Mouse (Mus musculus) limb, embryonic 13.5 days (tissue): Measurements from ENCODE around the gene Marveld1. TPM values are rescaled to one million over a fixed set of nuclear protein-coding genes. Genes with fewer than 3 reads are reported as not detected.

Experiments used
- ATAC-seq: fragments of 200-750 bp; cut with Nextera tagmentation; 2 replicates; pipeline ENCODE4 v1.8.0; 2017; ENCODE audit warnings: low read depth, moderate number of reproducible peaks, moderate TSS enrichment; ENCODE audit not compliant: low FRiP score
- H3K27ac ChIP-seq: fragments of 300-500 bp; sonication (generic); 2 replicates; pipeline ENCODE4 v1.5.1; 2015; ENCODE audit warnings: inconsistent platforms, mild to moderate bottlenecking, moderate library complexity
- H3K27me3 ChIP-seq: fragments of 300-500 bp; sonication (generic); 2 replicates; pipeline ENCODE4 v1.6.1; 2015; ENCODE audit warnings: mild to moderate bottlenecking, inconsistent platforms
- H3K36me3 ChIP-seq: fragments of 300-500 bp; sonication (generic); 2 replicates; pipeline ENCODE4 v1.6.1; 2015; ENCODE audit warnings: inconsistent platforms, mild to moderate bottlenecking, moderate library complexity
- H3K4me1 ChIP-seq: fragments of 300-500 bp; sonication (generic); 2 replicates; pipeline ENCODE4 v1.6.1; 2015; ENCODE audit warnings: inconsistent platforms
- H3K4me2 ChIP-seq: fragments of 300-500 bp; sonication (generic); replicated peaks from 2 replicates; pipeline ENCODE4 v1.6.1; 2015; ENCODE audit warnings: inconsistent platforms, mild to moderate bottlenecking, moderate library complexity
- H3K4me3 ChIP-seq: fragments of 300-500 bp; sonication (generic); 2 replicates; pipeline ENCODE4 v1.5.1; 2015; ENCODE audit warnings: moderate library complexity, mild to moderate bottlenecking, inconsistent platforms
- H3K9ac ChIP-seq: fragments of 300-500 bp; sonication (generic); 2 replicates; pipeline ENCODE4 v1.6.1; 2015; ENCODE audit warnings: mild to moderate bottlenecking, inconsistent platforms
- H3K9me3 ChIP-seq: fragments of 300-500 bp; sonication (generic); 2 replicates; pipeline ENCODE4 v1.6.1; 2016; ENCODE audit warnings: inconsistent platforms
- WGBS: fragments of 180-500 bp; shearing (Covaris S2); methylation state at CpG from one replicate; pipeline ENCODE4 v1.1.7; 2015; 5-methylcytosine and 5-hydroxymethylcytosine counted together
- polyA plus RNA-seq: library from polyadenylated mRNA; unstranded; fragments of >200 nt; fragmentation: Nextera tagmentation; extraction: Ambion mirVana; gene quantifications from 2 replicates; pipeline ENCODE4 v1.2.1, GENCODE M21; 2015

Gene Marveld1
- polyA plus RNA-seq, 1 experiment from 2014 or later = 11.5 TPM

- Histone ChIP-seq H3K36me3 (peaks cover 36% of the 10 kb centered on the region), H3K27ac (peak overlapping the region; percentile 65), H3K27me3 (peaks cover 16% of the 10 kb centered on the region), H3K4me1 (peaks cover 19% of the 10 kb centered on the region), H3K9me3 (no peaks in the 10 kb centered on the region), H3K4me3 (no peak overlapping the region), H3K4me2 (no peak overlapping the region), H3K9ac (no peak overlapping the region)
- ATAC-seq = no peak
- WGBS = 40% methylated on average over 2 of the region's 2 CpGs
These were observed 46.1 kb downstream of the Marveld1 start for GRCm38 (mm10) chr19:42193311-42193710.

- Histone ChIP-seq H3K4me1 (peaks cover 23% of the 10 kb centered on the region), H3K4me3 (no peak overlapping the region), H3K27ac (no peak overlapping the region), H3K9me3 (no peaks in the 10 kb centered on the region), H3K4me2 (no peak overlapping the region), H3K27me3 (peaks cover 47% of the 10 kb centered on the region), H3K36me3 (peaks cover 11% of the 10 kb centered on the region), H3K9ac (no peak overlapping the region)
- no peak for ATAC-seq
- 79% methylated on average over 4 of the region's 4 CpGs for WGBS
These were observed 49.2 kb downstream of the Marveld1 start for GRCm38 (mm10) chr19:42196378-42196777.

- Histone ChIP-seq H3K4me2 (no peak overlapping the region), H3K9ac (no peak overlapping the region), H3K27ac (no peak overlapping the region), H3K27me3 (peaks cover 54% of the 10 kb centered on the region), H3K36me3 (peaks cover 4% of the 10 kb centered on the region; the same call in 1 of the 2 replicates), H3K9me3 (no peaks in the 10 kb centered on the region), H3K4me3 (no peak overlapping the region), H3K4me1 (peaks cover 30% of the 10 kb centered on the region)
- no peak for ATAC-seq
- 61% methylated on average over 4 of the region's 4 CpGs for WGBS
These were observed 49.9 kb downstream of the Marveld1 start for GRCm38 (mm10) chr19:42197066-42197465.

- H3K4me2 ChIP-seq = no peak overlapping the region
- 52% methylated on average over 11 of the region's 11 CpGs for WGBS
- no peak overlapping the region for H3K4me3 ChIP-seq
- peaks cover 63% of the 10 kb centered on the region for H3K27me3 ChIP-seq
- 0 out of 2 replicates have a peak, but pooled peaks cover 4% of the 10 kb centered on the region for H3K9me3 ChIP-seq
- no peak overlapping the region for H3K9ac ChIP-seq
- ATAC-seq = no peak
- no peaks in the 10 kb centered on the region for H3K36me3 ChIP-seq
- H3K27ac ChIP-seq = no peak overlapping the region
- H3K4me1 ChIP-seq = peaks cover 28% of the 10 kb centered on the region
These were observed 50.8 kb downstream of the Marveld1 start for GRCm38 (mm10) chr19:42198026-42198425.

Other genes starting within 250 kb of the Marveld1 start
- gene Pgam1, start 235.5 kb upstream of the Marveld1 start, polyA plus RNA-seq = 559 and 595 TPM in 2 replicates
- gene Exosc1, start 214.0 kb upstream of the Marveld1 start, polyA plus RNA-seq = 82.5 and 86.4 TPM in 2 replicates
- 98.7 and 99.3 TPM in 2 replicates for gene Zdhhc16, start 213.9 kb upstream of the Marveld1 start, polyA plus RNA-seq
- gene Mms19, start 166.2 kb upstream of the Marveld1 start, polyA plus RNA-seq = 40.1 and 43.9 TPM in 2 replicates
- gene Ubtd1, start 165.6 kb upstream of the Marveld1 start, polyA plus RNA-seq = 23.4 and 23.8 TPM in 2 replicates
- gene Ankrd2, start 111.4 kb upstream of the Marveld1 start, polyA plus RNA-seq = 0.22 and 0.57 TPM in 2 replicates
- gene Hoga1, start 101.8 kb upstream of the Marveld1 start, polyA plus RNA-seq = 1.6 and 1.7 TPM in 2 replicates
- gene 4933411K16Rik, start 95.2 kb upstream of the Marveld1 start, polyA plus RNA-seq = 0.17 TPM in 1 of 2 replicates, not detected in the other
- gene Morn4, start 61.0 kb upstream of the Marveld1 start, polyA plus RNA-seq = 32.1 and 34.5 TPM in 2 replicates
- 29.0 and 29.6 TPM in 2 replicates for gene Pi4k2a, start 56.9 kb upstream of the Marveld1 start, polyA plus RNA-seq
- gene Avpi1, start 18.3 kb upstream of the Marveld1 start, polyA plus RNA-seq = 28.7 and 33.6 TPM in 2 replicates
- gene Zfyve27, start 16.6 kb downstream of the Marveld1 start, polyA plus RNA-seq = 27.9 and 29.3 TPM in 2 replicates
- 1.8 and 2.4 TPM in 2 replicates for gene Sfrp5, start 54.9 kb downstream of the Marveld1 start, polyA plus RNA-seq
- gene Golga7b, start 100.2 kb downstream of the Marveld1 start, polyA plus RNA-seq = 0.05 and 0.23 TPM in 2 replicates